Mouse (Mus musculus): ENCODE results near the gene Vmn1r35.
"Not testable (repeated sequence)": the region's sequence is repeated elsewhere in the genome, so short reads cannot be mapped to it uniquely, and the experiment has no call there.

Vmn1r35 gene

DNA sequence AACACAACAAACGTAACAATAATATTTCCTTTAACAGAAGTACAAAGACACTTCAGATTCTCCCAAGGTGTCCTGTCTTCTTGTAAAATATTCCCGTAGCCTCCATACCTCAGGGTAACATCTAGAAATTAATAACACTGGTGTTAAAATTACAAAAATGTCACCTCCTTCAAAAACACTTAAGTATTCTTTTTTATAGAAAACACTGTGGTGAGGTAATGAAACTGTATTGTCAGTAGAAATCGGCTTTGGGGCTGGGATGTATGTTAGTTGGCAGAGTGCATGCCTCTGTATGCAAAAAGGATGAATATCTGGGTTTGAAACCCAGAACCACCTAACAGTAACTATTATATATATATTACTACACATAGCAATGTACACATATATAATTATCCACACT is at the start of gene Vmn1r35:
Vmn1r35 (minus strand) TSS at position 101 of the 400 bp plus-strand sequence.
- in situ Hi-C loops (cut with MboI) = no loop called here

DNA sequence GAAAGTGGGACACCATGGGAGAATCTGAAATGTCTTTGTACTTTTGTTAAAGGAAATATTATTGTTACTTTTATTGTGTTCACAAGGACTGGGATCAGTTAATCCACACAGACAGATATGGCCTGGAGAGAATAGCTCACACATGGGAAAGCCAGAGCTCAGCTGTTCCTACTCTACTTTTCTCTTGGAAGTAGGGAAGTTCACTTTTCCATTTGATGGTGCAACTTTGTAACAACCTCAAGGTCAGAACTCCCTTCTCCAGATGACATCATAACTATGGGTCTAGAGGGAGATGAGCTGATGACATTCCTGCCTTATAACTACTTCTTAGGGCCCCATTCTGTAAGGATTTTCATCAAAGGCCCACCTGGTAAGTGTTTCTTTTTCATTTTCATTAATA is 43.4 kb upstream of the Vmn1r35 start, which contains the start of gene Vmn1r37:
Vmn1r37 (plus strand) TSS at position 301 of the 400 bp plus-strand sequence.
- in situ Hi-C loops (cut with MboI) = not testable (repeated sequence)

DNA sequence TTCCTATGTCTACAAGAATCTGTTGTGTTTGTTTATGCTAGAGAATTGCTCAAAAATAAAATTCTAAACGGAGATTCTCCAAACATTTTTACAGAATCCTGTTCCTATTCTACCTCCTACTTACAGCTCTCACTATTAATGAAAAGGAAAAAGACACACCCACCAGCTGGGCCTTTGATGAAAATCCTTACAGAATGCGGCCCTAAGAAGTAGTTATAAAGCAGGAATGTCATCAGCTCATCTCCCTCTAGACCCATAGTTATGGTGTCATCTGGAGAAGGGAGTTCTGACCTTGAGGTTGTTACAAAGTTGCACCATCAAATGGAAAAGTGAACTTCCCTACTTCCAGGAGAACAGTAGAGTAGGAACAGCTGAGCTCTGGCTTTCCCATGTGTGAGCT is 33.4 kb upstream of the Vmn1r35 start, which contains the start of gene Vmn1r36:
Vmn1r36 (minus strand) TSS at position 101 of the 400 bp plus-strand sequence.
- in situ Hi-C loops (cut with MboI) = not testable (repeated sequence)

DNA sequence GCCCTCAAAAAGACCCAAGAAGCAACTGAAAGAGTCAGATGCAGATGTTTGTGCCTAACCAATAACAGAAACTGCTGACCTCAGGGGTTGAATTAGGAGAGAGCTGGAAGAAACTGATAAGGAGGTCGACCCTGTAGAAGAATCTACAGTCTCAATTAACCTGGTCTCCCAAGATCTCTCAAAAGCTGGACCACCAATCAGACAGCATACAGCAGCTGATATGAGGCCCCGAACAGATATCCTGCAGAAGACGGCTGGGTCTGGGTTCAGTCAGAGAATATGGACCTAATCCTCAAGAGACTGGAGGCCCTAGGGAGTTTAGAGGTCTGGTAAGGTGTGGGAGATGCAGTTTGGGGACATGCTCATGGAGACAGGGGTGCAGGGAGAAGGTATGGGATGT is 28.1 kb upstream of the Vmn1r35 start:
- in situ Hi-C loops (cut with MboI) = no loop called here

DNA sequence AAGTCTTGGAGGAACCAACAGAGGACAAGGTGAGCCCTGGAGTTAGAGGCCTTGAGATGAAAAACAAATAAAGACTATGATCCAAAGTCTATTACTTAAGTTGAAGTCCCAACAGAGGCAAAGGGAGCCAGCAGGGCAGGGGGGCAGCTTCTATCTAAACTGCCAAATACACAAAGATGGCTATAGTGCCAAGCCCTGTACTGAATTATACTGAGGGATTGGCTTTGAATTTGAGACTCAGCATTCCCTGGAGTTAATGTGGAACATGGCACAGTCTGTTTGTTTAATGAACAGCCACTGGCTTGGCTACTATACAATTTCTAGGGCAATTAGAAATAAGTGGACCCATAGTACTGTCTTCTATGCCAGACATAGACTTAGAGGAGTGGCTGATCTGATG is 23.2 kb upstream of the Vmn1r35 start:
- in situ Hi-C loops (cut with MboI) = no loop called here

DNA sequence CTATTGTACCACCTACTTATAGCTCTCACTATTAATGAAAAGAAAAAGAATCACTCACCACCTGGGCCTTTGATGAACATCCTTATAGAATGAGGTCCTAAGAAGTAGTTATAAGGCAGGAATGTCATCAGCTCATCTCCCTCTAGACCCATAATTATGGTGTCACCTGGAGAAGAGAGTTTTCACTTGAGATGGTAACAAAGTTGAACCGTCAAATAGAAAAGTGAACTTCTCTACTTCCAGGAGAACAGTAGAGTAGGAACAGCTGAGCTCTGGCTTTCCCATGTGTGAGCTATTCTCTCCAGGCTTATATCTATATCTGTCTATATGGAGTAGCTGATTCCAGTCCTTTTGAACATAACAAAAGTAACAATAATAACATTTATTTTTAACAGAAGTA is 41.9 kb downstream of the Vmn1r35 start, which contains the start of gene Vmn1r34:
Vmn1r34 (minus strand) TSS at position 101 of the 400 bp plus-strand sequence.
- in situ Hi-C loops (cut with MboI) = no loop called here
